Mouse (Mus musculus) adrenal gland, postnatal 10 days (tissue): Measurements from ENCODE around the gene Mroh8. TPM values are rescaled to one million over a fixed set of nuclear protein-coding genes. Genes with fewer than 3 reads are reported as not detected.

Experiments used
- DNase-seq: peaks from one replicate; pipeline ENCODE4 v3.0.0; 2021; ENCODE audit warnings: mixed read lengths
- long read RNA-seq, 2 experiments: library from polyadenylated mRNA; stranded (forward); transcript quantifications; one replicate each; pipeline ENCODE4 v2.0.0; 2021
- total RNA-seq, 2 experiments: library from RNA; stranded (reverse); gene quantifications; 2 replicates each; pipeline ENCODE4 v1.2.3; 2021

Mroh8 gene
- total RNA-seq, result under 1 TPM in 1 of 2 experiments, not detected in 1; 0.42 TPM
- long read RNA-seq, experiment 1, partial matches to known transcripts, result 0 of 2 reads
- long read RNA-seq, experiment 1, other reads (novel, unspliced or antisense), result 2 of 2 reads
- long read RNA-seq, experiment 2, result 0 reads

- peak; percentile 74 for DNase-seq
Observed at GRCm38 (mm10) chr2:157279416-157279800, at the start of gene Mroh8. Gene Mroh8, minus strand, starts transcription at chr2:157279549.

GRCm38 (mm10) chr2:157328570-157328969 lies 49.2 kb upstream of the Mroh8 start:
- DNase-seq, result no peak

DNA sequence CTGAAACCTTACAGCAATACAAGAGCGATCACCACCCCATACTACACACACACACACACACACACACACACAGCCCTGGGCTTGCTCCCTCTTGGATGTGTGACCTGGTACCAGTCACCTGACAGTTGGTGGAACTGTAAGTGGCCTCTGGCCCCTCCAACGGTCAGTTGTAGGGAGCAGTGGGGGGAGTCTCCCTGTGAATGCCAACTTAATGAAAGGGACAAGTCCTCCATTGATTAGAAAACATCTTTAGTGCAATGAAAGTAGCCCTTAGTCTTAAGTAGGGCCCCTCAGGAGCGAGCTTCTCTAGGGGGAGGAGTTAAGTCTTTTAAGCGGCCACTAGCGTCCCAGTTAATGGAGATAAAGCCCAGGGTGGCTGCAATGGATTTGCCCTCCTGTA lies 48.8 kb upstream of the Mroh8 start:
- no peak for DNase-seq

GRCm38 (mm10) chr2:157325238-157325637 lies 45.9 kb upstream of the Mroh8 start:
- DNase-seq, result no peak

DNA sequence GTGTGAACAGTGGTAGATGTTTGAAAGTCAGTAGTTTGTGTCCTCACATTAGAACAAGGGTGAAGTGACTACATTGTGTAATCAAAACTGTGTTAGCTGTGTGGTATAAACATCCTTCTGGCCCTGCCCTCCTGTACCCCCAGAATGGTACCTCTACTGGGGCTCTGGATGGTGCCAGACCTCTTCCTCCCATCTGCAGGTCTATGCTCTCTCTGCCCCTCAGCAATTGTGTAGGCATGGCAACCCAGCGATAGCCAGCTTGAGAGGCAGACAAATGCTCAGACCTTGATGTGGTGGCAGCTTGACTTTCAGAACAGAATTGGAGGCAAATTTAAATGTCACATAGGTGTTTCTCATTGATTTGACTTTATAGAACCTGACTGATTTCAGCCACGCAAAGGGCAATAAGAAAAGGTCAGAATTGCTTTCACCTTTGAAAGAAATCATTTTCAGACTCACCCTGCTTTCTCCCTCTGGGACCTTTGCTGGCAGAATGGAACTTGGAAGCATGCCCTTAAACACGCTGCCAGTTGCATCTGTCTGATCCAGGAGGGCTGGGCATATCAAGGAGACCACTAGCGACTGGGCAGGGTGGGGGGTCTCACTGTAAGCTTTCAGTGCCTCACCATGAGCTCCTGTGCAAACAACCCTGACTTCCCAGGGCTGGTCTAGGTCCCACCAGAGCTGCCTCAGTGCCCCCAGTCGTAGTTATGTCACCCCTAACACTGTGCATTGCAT lies 42.8 kb upstream of the Mroh8 start:
- DNase-seq, result peak; percentile 62

GRCm38 (mm10) chr2:157320886-157321285 lies 41.5 kb upstream of the Mroh8 start:
- no peak for DNase-seq

- DNase-seq, result no peak
Observed at GRCm38 (mm10) chr2:157320135-157320534, 40.8 kb upstream of the Mroh8 start.

GRCm38 (mm10) chr2:157317220-157317619 lies 37.9 kb upstream of the Mroh8 start:
- DNase-seq, result no peak

DNA sequence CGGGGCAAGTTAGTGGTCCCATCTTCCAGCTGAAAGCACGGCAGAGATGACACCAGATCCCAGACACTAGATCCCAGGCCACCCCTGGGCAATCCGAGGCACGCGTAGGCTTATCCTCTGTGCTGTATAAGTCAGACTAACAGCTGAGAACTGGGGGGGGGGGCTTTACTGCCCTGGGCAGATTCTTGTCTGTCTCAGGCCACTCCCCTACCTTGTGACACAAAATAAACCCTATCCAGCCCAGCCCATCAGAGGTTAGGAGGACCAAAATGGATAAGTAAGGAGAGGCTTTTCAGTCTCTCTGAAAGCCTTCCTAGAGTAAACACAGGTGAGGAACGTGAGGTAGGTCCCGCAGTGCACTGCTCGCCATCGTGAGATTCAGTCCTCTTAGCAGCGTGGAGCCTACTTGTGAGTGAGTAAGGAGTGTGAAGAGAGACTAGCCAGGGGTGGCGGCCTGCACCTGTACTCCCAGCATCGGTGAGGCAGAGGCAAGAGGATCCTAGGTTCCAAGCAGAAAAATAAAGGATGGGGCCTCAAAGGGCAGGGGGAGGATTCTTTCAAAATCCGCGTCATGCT lies 37.1 kb upstream of the Mroh8 start:
- DNase-seq, result no peak

GRCm38 (mm10) chr2:157315486-157315885 lies 36.1 kb upstream of the Mroh8 start:
- DNase-seq, result no peak

DNA sequence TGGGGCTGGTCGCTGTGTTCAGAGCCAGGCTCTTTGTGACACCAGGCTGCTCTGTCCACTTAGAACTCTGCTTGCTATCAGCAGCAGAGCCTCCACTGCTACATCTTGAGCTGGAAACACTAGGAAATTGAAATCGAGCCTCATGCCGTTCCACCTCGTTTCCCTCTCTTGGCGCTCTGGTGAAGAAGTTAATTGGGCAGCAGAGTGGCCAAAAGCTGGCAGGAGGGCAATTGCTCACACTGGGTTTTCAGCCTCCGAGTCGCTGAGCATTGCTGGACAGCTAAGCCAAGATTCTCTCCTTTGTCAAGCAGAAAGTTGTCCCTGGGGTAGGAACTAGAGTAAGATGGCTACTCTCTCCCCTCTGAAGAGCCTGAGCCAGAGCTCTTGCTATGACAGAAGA lies 35.0 kb upstream of the Mroh8 start:
- no peak for DNase-seq

- DNase-seq, result no peak
Observed at GRCm38 (mm10) chr2:157313718-157314117, 34.4 kb upstream of the Mroh8 start.

- no peak for DNase-seq
Observed at GRCm38 (mm10) chr2:157310963-157311637, 31.8 kb upstream of the Mroh8 start.

DNA sequence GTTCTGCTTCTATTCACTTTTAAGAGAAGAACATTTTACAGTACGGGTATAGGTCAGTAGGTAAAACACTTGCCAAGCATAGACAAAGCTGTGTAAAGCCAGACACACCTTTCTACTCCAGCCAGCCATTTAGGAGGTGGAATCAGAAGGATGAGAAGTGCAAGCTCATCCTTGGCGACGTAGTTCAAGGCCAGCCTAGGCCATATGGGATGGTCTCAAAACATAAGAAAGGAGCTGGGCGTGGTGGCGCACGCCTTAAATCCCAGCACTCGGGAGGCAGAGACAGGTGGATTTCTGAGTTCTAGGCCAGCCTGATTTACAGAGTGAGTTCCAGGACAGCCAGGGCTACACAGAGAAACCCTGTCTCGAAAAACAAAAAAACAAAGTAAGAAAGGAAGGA lies 30.3 kb upstream of the Mroh8 start:
- DNase-seq, result no peak

DNA sequence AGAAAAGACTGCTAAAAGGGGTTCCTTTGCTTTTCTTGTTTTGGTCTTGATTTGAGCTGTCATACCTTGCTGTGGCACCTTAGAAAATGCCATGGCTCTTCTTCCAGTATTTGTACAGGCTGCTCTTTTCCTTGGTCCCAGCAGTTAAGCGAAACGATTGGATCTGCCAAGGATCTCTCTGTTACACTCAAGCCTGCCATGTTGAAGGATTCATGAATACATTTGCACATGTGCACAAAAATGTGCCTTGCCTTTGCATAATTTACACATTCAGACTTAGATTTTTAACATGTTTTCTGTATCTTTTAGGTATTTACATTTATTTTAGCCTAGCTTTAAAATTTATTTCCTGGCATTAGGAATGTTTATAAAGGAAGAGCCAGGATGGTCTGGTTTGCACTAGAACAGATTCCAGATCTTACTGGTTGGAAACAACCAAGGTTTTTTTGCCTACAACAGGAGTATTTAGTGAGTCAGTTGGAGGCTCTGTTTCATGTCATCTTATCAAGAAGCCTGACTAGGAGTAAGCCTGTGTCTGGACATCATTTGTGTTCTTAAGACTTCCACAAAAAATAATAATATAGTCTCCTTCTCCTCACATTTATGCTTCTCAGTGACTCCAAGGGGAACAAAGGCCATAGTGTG lies 29.0 kb upstream of the Mroh8 start:
- no peak for DNase-seq

- no peak for DNase-seq
Observed at GRCm38 (mm10) chr2:157307715-157308265, 28.4 kb upstream of the Mroh8 start.

- no peak for DNase-seq
Observed at GRCm38 (mm10) chr2:157306091-157307032, 27.0 kb upstream of the Mroh8 start.

- no peak for DNase-seq
Observed at GRCm38 (mm10) chr2:157303096-157303495, 23.7 kb upstream of the Mroh8 start.

- no peak for DNase-seq
Observed at GRCm38 (mm10) chr2:157300051-157300450, 20.7 kb upstream of the Mroh8 start.

DNA sequence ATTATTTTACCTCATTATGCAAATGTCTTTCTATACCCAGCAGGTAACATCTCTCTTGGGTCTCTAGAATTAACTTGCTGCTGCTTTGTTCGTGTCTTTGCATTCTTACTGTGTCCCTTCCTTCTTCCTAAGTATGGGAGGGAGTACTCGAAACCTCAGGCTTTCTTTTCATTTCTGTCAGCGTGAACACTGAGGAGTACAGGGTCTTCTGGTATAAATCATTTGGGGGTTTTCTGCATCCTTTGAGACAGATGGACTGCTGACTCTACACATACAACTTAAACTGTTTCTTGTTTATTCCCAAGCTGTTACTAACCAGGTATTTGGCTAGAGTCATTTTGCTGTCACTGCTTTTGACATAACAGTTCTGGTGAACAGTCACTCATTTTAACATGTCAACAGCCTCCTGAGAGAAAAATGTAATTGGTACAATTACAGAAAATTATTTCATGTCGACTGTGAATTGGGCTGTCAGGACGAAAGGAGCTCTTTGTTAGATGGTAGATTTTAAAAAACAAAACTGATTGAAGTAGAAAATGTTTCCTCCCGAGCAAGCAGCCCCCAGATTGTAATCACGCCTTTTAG lies 16.8 kb upstream of the Mroh8 start:
- DNase-seq, result no peak

DNA sequence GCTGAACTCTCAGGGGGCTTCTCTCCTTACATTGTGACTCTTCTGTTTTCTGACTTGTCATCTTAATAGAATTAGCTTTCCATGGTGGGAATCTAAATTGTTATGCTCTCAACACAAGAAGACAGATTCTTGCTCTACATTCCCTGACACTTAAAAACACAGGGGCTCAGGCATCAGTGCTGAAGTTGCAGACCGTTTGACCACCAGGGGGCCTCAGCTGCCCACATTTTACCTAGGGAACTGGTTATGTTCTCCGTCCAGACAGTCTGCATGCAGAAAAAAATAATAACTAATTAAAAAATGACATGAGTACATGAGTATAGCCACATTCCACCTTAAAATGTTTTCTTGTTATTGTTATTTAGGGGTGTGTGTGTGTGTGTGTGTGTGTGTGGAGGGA lies 12.7 kb upstream of the Mroh8 start:
- DNase-seq, result peak; percentile 85
